Mouse (Mus musculus) urinary bladder, postnatal 0 days (tissue): ENCODE measurements around the gene Nt5dc1. TPM values are rescaled to one million over a fixed set of nuclear protein-coding genes. Genes with fewer than 3 reads are reported as not detected.

Experiments
- polyA plus RNA-seq: library from polyadenylated mRNA; unstranded; fragments of >200 nt; fragmentation: Nextera tagmentation; extraction: Ambion mirVana; gene quantifications from 2 replicates; pipeline ENCODE4 v1.2.1, GENCODE M21; 2015

The Nt5dc1 gene
- 9.3 and 10.0 TPM in 2 replicates for polyA plus RNA-seq

GRCm38 (mm10) chr10:34418204-34418756, at the start of gene Nt5dc1:
Gene Nt5dc1 (minus strand): TSS chr10:34418552.

GRCm38 (mm10) chr10:34389681-34390080, 28.7 kb downstream of the Nt5dc1 start, which contains the start of gene Col10a1:
Gene Col10a1 (plus strand): TSS chr10:34389981.

GRCm38 (mm10) chr10:34297299-34297979, 120.9 kb downstream of the Nt5dc1 start, which contains the start of gene Tspyl4:
Gene Tspyl4 (plus strand): TSS chr10:34297442.

GRCm38 (mm10) chr10:34281962-34282388, 136.4 kb downstream of the Nt5dc1 start, which contains the start of gene Tspyl1:
Gene Tspyl1 (plus strand): TSS chr10:34282190.

Other genes with a start within 250 kb of the Nt5dc1 start
- gene Dse, start 210.8 kb downstream of the Nt5dc1 start, polyA plus RNA-seq: 19.7 and 22.8 TPM in 2 replicates
- 61.2 and 75.4 TPM in 2 replicates for gene Tspyl1, start 136.4 kb downstream of the Nt5dc1 start, polyA plus RNA-seq
- 4.2 and 5.1 TPM in 2 replicates for gene Tspyl4, start 121.1 kb downstream of the Nt5dc1 start, polyA plus RNA-seq
- gene Col10a1, start 28.6 kb downstream of the Nt5dc1 start, polyA plus RNA-seq: 0.14 and 0.17 TPM in 2 replicates
- 9.6 and 10.0 TPM in 2 replicates for gene Frk, start 64.8 kb upstream of the Nt5dc1 start, polyA plus RNA-seq